Mouse (Mus musculus) liver, adult (tissue): ENCODE measurements around the gene Calu.

Source experiments
- GATA4 ChIP-seq: IDR thresholded peaks from 2 replicates; pipeline ENCODE4 v1.6.1; 2014; ENCODE audit warnings: mild to moderate bottlenecking, low read length; ENCODE audit not compliant: insufficient replicate concordance

Calu gene

GRCm38 (mm10) chr6:29347665-29348370, at the start of gene Calu:
Gene Calu (plus strand): TSS chr6:29348069.
- TF ChIP-seq GATA4 = peak; percentile 11; the same call in 1 of the 2 replicates

- no peak for TF ChIP-seq GATA4
These were observed 48.8 kb upstream of the Calu start for GRCm38 (mm10) chr6:29299112-29299511.

- no peak for TF ChIP-seq GATA4
These were observed 44.6 kb upstream of the Calu start for GRCm38 (mm10) chr6:29303251-29303650.

- TF ChIP-seq GATA4 = no peak
These were observed 44.1 kb upstream of the Calu start for GRCm38 (mm10) chr6:29303726-29304125.

GRCm38 (mm10) chr6:29305462-29305861, 42.4 kb upstream of the Calu start:
- no peak for TF ChIP-seq GATA4

- no peak for TF ChIP-seq GATA4
These were observed 38.8 kb upstream of the Calu start for GRCm38 (mm10) chr6:29308846-29309605.

- no peak for TF ChIP-seq GATA4
These were observed 34.1 kb upstream of the Calu start for GRCm38 (mm10) chr6:29313690-29314202.

- no peak for TF ChIP-seq GATA4
These were observed 30.6 kb upstream of the Calu start for GRCm38 (mm10) chr6:29317286-29317685.

GRCm38 (mm10) chr6:29317941-29318340, 29.9 kb upstream of the Calu start:
- TF ChIP-seq GATA4 = no peak

GRCm38 (mm10) chr6:29318879-29319278, 29.0 kb upstream of the Calu start, which contains the start of gene Fam71f1:
Gene Fam71f1 (plus strand): TSS chr6:29319140.
- no peak for TF ChIP-seq GATA4

GRCm38 (mm10) chr6:29321586-29321985, 26.3 kb upstream of the Calu start:
- no peak for TF ChIP-seq GATA4

- TF ChIP-seq GATA4 = no peak
These were observed 25.7 kb upstream of the Calu start for GRCm38 (mm10) chr6:29322147-29322546.

- TF ChIP-seq GATA4 = no peak
These were observed 25.1 kb upstream of the Calu start for GRCm38 (mm10) chr6:29322735-29323134.

- no peak for TF ChIP-seq GATA4
These were observed 20.9 kb upstream of the Calu start for GRCm38 (mm10) chr6:29326961-29327360.

- TF ChIP-seq GATA4 = no peak
These were observed 18.4 kb upstream of the Calu start for GRCm38 (mm10) chr6:29329514-29329913.

GRCm38 (mm10) chr6:29347189-29347588, 680 bp upstream of the Calu start:
- TF ChIP-seq GATA4 = no peak

GRCm38 (mm10) chr6:29348371-29348724, 479 bp downstream of the Calu start:
- no peak for TF ChIP-seq GATA4

GRCm38 (mm10) chr6:29351613-29352012, 3.7 kb downstream of the Calu start:
- no peak for TF ChIP-seq GATA4
